ENCODE assay signal across 9 mouse cellular contexts in the genomic region with DNA sequence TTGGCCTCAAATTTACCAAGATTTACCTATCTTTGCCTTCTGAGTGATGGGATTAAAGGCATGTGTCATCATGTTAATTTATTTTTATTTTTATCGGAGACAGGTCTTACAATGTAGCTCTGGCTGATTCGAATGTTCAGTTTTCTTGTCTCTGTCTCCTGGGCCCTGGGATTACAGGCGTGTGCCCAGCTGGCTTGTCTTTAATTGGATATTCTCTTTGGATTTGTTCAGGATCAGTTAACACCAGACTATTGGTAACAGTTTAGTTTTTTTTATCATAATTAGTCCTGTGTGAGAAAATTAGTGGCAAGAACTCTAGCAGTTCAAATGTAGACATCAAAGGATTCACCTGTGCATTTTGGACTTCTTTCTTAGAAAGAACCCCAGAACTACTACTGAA. TPM values are rescaled to one million over a fixed set of nuclear protein-coding genes. Genes with fewer than 3 reads are reported as not detected.
DNase-seq lines count a peak whose midpoint lies in the region; ATAC-seq and TF ChIP-seq lines count a peak whose summit lies in the region.
"Had no signal": no experiment of that assay in that cellular context is flagged by ENCODE, and none has a peak within 500 bp of the region (broad histone marks: within the 10 kb centered on the region; RNA-seq: fewer than 3 reads in every experiment).

No protein-coding gene starts in this region.

- peaks cover 9% of the 10 kb centered on the region; the same call in 1 of the 2 replicates for H3K27me3 ChIP-seq in hindbrain, embryonic 10.5 days (ENCODE audit: insufficient read depth, poor library complexity, severe bottlenecking)
- no peaks in the 10 kb centered on the region for H3K27me3 ChIP-seq in hindbrain, embryonic 16.5 days (replicated peaks; ENCODE audit: control insufficient read depth, insufficient read depth, low read length)
- H3K27me3 ChIP-seq in lung, embryonic 14.5 days (ENCODE audit: insufficient read depth, low read length) = no peaks in the 10 kb centered on the region
- H3K27me3 ChIP-seq in embryonic facial prominence, embryonic 10.5 days (replicated peaks; ENCODE audit: low read depth, poor library complexity, severe bottlenecking) = no peaks in the 10 kb centered on the region
- no peaks in the 10 kb centered on the region for H3K27me3 ChIP-seq in liver, embryonic 12.5 days (replicated peaks)
- H3K27me3 ChIP-seq: neural tube, embryonic 12.5 days had no signal

- TF ChIP-seq CTCF in lung, embryonic 14.5 days (IDR thresholded peaks at IDR 0.05; ENCODE audit: low read depth) = no peak

- H3K4me1 ChIP-seq in hindbrain, embryonic 10.5 days (replicated peaks) = peaks cover 34% of the 10 kb centered on the region
- H3K4me1 ChIP-seq in hindbrain, embryonic 16.5 days (ENCODE audit: control insufficient read depth, insufficient read depth, low read depth, low read length) = peaks cover 10% of the 10 kb centered on the region
- no peaks in the 10 kb centered on the region for H3K4me1 ChIP-seq in lung, embryonic 14.5 days (ENCODE audit: insufficient read depth)
- peaks cover 25% of the 10 kb centered on the region for H3K4me1 ChIP-seq in embryonic facial prominence, embryonic 10.5 days
- peaks cover 18% of the 10 kb centered on the region for H3K4me1 ChIP-seq in liver, embryonic 12.5 days

- H3K27ac ChIP-seq in hindbrain, embryonic 10.5 days = peak overlapping the region; percentile 90
- no peak overlapping the region for H3K27ac ChIP-seq in hindbrain, embryonic 16.5 days (ENCODE audit: low read depth, low read length)
- H3K27ac ChIP-seq in lung, embryonic 14.5 days (ENCODE audit: low read depth) = no peak overlapping the region
- H3K27ac ChIP-seq in embryonic facial prominence, embryonic 10.5 days (replicated peaks) = peak overlapping the region; percentile 73; the same call in 1 of the 2 replicates
- no peak overlapping the region for H3K27ac ChIP-seq in liver, embryonic 12.5 days
- H3K27ac ChIP-seq: neural tube, embryonic 12.5 days had no signal

- no peak overlapping the region for H3K4me2 ChIP-seq in hindbrain, embryonic 16.5 days (ENCODE audit: low read length)
- peak overlapping the region; percentile 74 for H3K4me2 ChIP-seq in lung, embryonic 14.5 days
- peak overlapping the region; percentile 73 for H3K4me2 ChIP-seq in liver, embryonic 12.5 days

- no peaks in the 10 kb centered on the region for H3K9me3 ChIP-seq in hindbrain, embryonic 10.5 days
- no peaks in the 10 kb centered on the region for H3K9me3 ChIP-seq in hindbrain, embryonic 16.5 days (ENCODE audit: control insufficient read depth, low read length)
- no peaks in the 10 kb centered on the region for H3K9me3 ChIP-seq in lung, embryonic 14.5 days (ENCODE audit: low read depth, low read length)
- no peaks in the 10 kb centered on the region for H3K9me3 ChIP-seq in embryonic facial prominence, embryonic 10.5 days
- no peaks in the 10 kb centered on the region for H3K9me3 ChIP-seq in liver, embryonic 12.5 days (replicated peaks)
- H3K9me3 ChIP-seq: neural tube, embryonic 12.5 days had no signal

- DNase-seq in hindbrain, embryonic 10.5 days (ENCODE audit: low spot score) = no peak
- DNase-seq in lung, embryonic 14.5 days = no peak
- no peak for DNase-seq in lung, postnatal 36 days
- no peak for DNase-seq in embryonic facial prominence, embryonic 10.5 days (ENCODE audit: low spot score)
- DNase-seq in MN1 (ENCODE audit: low spot score) = no peak

- peak overlapping the region; percentile 55; the same call in 1 of the 2 replicates for H3K4me3 ChIP-seq in hindbrain, embryonic 10.5 days
- H3K4me3 ChIP-seq in hindbrain, embryonic 16.5 days (ENCODE audit: low read length) = no peak overlapping the region
- H3K4me3 ChIP-seq in lung, embryonic 14.5 days (ENCODE audit: low read depth, low read length) = no peak overlapping the region
- H3K4me3 ChIP-seq in embryonic facial prominence, embryonic 10.5 days = no peak overlapping the region
- H3K4me3 ChIP-seq in liver, embryonic 12.5 days = no peak overlapping the region

- no peaks in the 10 kb centered on the region for H3K36me3 ChIP-seq in hindbrain, embryonic 10.5 days
- no peaks in the 10 kb centered on the region for H3K36me3 ChIP-seq in hindbrain, embryonic 16.5 days (ENCODE audit: control insufficient read depth, insufficient read depth, low read length)
- H3K36me3 ChIP-seq in lung, embryonic 14.5 days (ENCODE audit: insufficient read depth) = no peaks in the 10 kb centered on the region
- no peaks in the 10 kb centered on the region for H3K36me3 ChIP-seq in embryonic facial prominence, embryonic 10.5 days (replicated peaks)
- no peaks in the 10 kb centered on the region for H3K36me3 ChIP-seq in liver, embryonic 12.5 days
- H3K36me3 ChIP-seq: neural tube, embryonic 12.5 days had no signal

- 79% methylated on average over 3 of the region's 3 CpGs for WGBS in hindbrain, embryonic 10.5 days
- WGBS in hindbrain, embryonic 16.5 days = 51% methylated on average over 3 of the region's 3 CpGs
- 88% methylated on average over 3 of the region's 3 CpGs for WGBS in lung, embryonic 14.5 days
- WGBS in embryonic facial prominence, embryonic 10.5 days = 80% methylated on average over 3 of the region's 3 CpGs
- 85% methylated on average over 3 of the region's 3 CpGs for WGBS in liver, embryonic 12.5 days (ENCODE audit: insufficient replicate concordance)

- ATAC-seq in hindbrain, embryonic 16.5 days = no peak
- ATAC-seq in lung, embryonic 14.5 days (ENCODE audit: insufficient read depth) = no peak
- ATAC-seq in liver, embryonic 12.5 days = no peak
- no peak for ATAC-seq in granulocyte monocyte progenitor cell, adult 5-6 weeks (replicated peaks; ENCODE audit: poor library complexity, severe bottlenecking)

- no peak overlapping the region for H3K9ac ChIP-seq in hindbrain, embryonic 16.5 days (ENCODE audit: low read depth, low read length)
- H3K9ac ChIP-seq in lung, embryonic 14.5 days = no peak overlapping the region
- no peak overlapping the region for H3K9ac ChIP-seq in liver, embryonic 12.5 days

RNA-seq across cellular contexts. Expression of a gene that starts 0.6 kb away (rescaled TPM):
- polyA plus RNA-seq in hindbrain, embryonic 10.5 days (2016; fragmentation: Nextera tagmentation; extraction: Ambion mirVana) = 7.9 and 8.3 TPM in 2 replicates
- polyA plus RNA-seq in hindbrain, embryonic 16.5 days (2015; fragmentation: Nextera tagmentation; extraction: Ambion mirVana) = 8.3 and 9.7 TPM in 2 replicates
- 10.8 and 14.4 TPM in 2 replicates for polyA plus RNA-seq in lung, embryonic 14.5 days (2014; fragmentation: Nextera tagmentation; extraction: Ambion mirVana)
- 5.4 and 8.1 TPM in 2 replicates for polyA plus RNA-seq in embryonic facial prominence, embryonic 10.5 days (2016; fragmentation: Nextera tagmentation; extraction: Ambion mirVana)
- 6.8 and 7.0 TPM in 2 replicates for polyA plus RNA-seq in liver, embryonic 12.5 days (2016; fragmentation: Nextera tagmentation; extraction: Ambion mirVana)
- 25.8 and 26.5 TPM in 2 replicates for total RNA-seq in granulocyte monocyte progenitor cell, adult 5-6 weeks (2014; fragmentation: Nextera tagmentation)
- 10.6 and 18.9 TPM in 2 replicates for total RNA-seq in granulocyte monocyte progenitor cell, adult 5-6 weeks (2017)

RNA-seq across cellular contexts. Expression of a gene that starts 45.4 kb away (rescaled TPM):
- 11.2 and 18.5 TPM in 2 replicates for polyA plus RNA-seq in hindbrain, embryonic 10.5 days (2016; fragmentation: Nextera tagmentation; extraction: Ambion mirVana)
- 35.4 and 37.1 TPM in 2 replicates for polyA plus RNA-seq in hindbrain, embryonic 16.5 days (2015; fragmentation: Nextera tagmentation; extraction: Ambion mirVana)
- polyA plus RNA-seq in lung, embryonic 14.5 days (2014; fragmentation: Nextera tagmentation; extraction: Ambion mirVana) = 10.3 TPM in 2 replicates
- polyA plus RNA-seq in embryonic facial prominence, embryonic 10.5 days (2016; fragmentation: Nextera tagmentation; extraction: Ambion mirVana) = 8.0 and 9.0 TPM in 2 replicates
- polyA plus RNA-seq in liver, embryonic 12.5 days (2016; fragmentation: Nextera tagmentation; extraction: Ambion mirVana) = 3.4 and 3.8 TPM in 2 replicates
- 1.3 and 2.0 TPM in 2 replicates for total RNA-seq in granulocyte monocyte progenitor cell, adult 5-6 weeks (2014; fragmentation: Nextera tagmentation)
- total RNA-seq in granulocyte monocyte progenitor cell, adult 5-6 weeks (2017) = 2.2 and 2.3 TPM in 2 replicates

RNA-seq across cellular contexts. Expression of a gene that starts 48.7 kb away (rescaled TPM):
- 0.58 and 1.2 TPM in 2 replicates for polyA plus RNA-seq in hindbrain, embryonic 10.5 days (2016; fragmentation: Nextera tagmentation; extraction: Ambion mirVana)
- polyA plus RNA-seq in hindbrain, embryonic 16.5 days (2015; fragmentation: Nextera tagmentation; extraction: Ambion mirVana) = 0.46 and 0.59 TPM in 2 replicates
- polyA plus RNA-seq in lung, embryonic 14.5 days (2014; fragmentation: Nextera tagmentation; extraction: Ambion mirVana) = 2.3 and 3.3 TPM in 2 replicates
- 0.67 and 0.82 TPM in 2 replicates for polyA plus RNA-seq in embryonic facial prominence, embryonic 10.5 days (2016; fragmentation: Nextera tagmentation; extraction: Ambion mirVana)
- 3.9 and 4.1 TPM in 2 replicates for polyA plus RNA-seq in liver, embryonic 12.5 days (2016; fragmentation: Nextera tagmentation; extraction: Ambion mirVana)
- total RNA-seq in granulocyte monocyte progenitor cell, adult 5-6 weeks (2014; fragmentation: Nextera tagmentation) = 1.3 and 1.5 TPM in 2 replicates
- total RNA-seq in granulocyte monocyte progenitor cell, adult 5-6 weeks (2017) = 0.15 and 0.60 TPM in 2 replicates

Comparison
In these comparisons a context has a peak if more than half of its experiments do, and no peak if none do; other contexts are left out.
1. H3K27ac ChIP-seq: peak in hindbrain, embryonic 10.5 days (single experiment) and embryonic facial prominence, embryonic 10.5 days (single experiment); none in hindbrain, embryonic 16.5 days (single experiment), lung, embryonic 14.5 days (single experiment) and liver, embryonic 12.5 days (single experiment).